Mouse (Mus musculus) C2C12 (cell line): Measurements from ENCODE around the gene H2-Q7.
"Not testable (repeated sequence)": the region's sequence is repeated elsewhere in the genome, so short reads cannot be mapped to it uniquely, and the experiment has no call there.

Experiments used
- CEBPB ChIP-seq: IDR thresholded peaks from one replicate; pipeline ENCODE4 v1.6.1; 2011; ENCODE audit warnings: low read depth, mild to moderate bottlenecking, control low read depth, moderate library complexity
- CTCF ChIP-seq: IDR thresholded peaks from one replicate; pipeline ENCODE4 v1.5.1; 2011; ENCODE audit not compliant: control insufficient read depth, insufficient read depth, insufficient read length
- FOSL1 ChIP-seq: IDR thresholded peaks from one replicate; pipeline ENCODE4 v1.8.0; 2011; ENCODE audit warnings: mild to moderate bottlenecking, low read length; ENCODE audit not compliant: poor library complexity, insufficient read depth, severe bottlenecking
- MAX ChIP-seq: IDR thresholded peaks from one replicate; pipeline ENCODE4 v1.6.1; 2011; ENCODE audit warnings: mild to moderate bottlenecking, control low read depth
- MYOD1 ChIP-seq: IDR thresholded peaks from one replicate; pipeline ENCODE4 v1.6.1; 2011; ENCODE audit warnings: low read depth; ENCODE audit not compliant: control insufficient read depth, insufficient read length
- MYOG ChIP-seq: IDR thresholded peaks from one replicate; pipeline ENCODE4 v1.6.1; 2011; ENCODE audit not compliant: control insufficient read depth, insufficient read length; ENCODE audit errors: extremely low read depth
- USF1 ChIP-seq: IDR thresholded peaks from one replicate; pipeline ENCODE4 v1.6.1; 2011; ENCODE audit warnings: low read depth, mild to moderate bottlenecking, control low read depth, moderate library complexity

- not testable (repeated sequence) for TF ChIP-seq CTCF, USF1, MAX, MYOD1, FOSL1, MYOG, CEBPB
Observed at GRCm38 (mm10) chr17:35413057-35413456, 25.9 kb upstream of the H2-Q7 start.
